Mouse (Mus musculus): ENCODE measurements around the gene Ctcf. TPM values are rescaled to one million over a fixed set of nuclear protein-coding genes. Genes with fewer than 3 reads are reported as not detected.
A peak's percentile ranks its signal among the peaks of the same experiment; 100 is the strongest.

Gene Ctcf
- total RNA-seq, 2 experiments from 2014 or later, result 43.8 to 44.6 TPM

DNA sequence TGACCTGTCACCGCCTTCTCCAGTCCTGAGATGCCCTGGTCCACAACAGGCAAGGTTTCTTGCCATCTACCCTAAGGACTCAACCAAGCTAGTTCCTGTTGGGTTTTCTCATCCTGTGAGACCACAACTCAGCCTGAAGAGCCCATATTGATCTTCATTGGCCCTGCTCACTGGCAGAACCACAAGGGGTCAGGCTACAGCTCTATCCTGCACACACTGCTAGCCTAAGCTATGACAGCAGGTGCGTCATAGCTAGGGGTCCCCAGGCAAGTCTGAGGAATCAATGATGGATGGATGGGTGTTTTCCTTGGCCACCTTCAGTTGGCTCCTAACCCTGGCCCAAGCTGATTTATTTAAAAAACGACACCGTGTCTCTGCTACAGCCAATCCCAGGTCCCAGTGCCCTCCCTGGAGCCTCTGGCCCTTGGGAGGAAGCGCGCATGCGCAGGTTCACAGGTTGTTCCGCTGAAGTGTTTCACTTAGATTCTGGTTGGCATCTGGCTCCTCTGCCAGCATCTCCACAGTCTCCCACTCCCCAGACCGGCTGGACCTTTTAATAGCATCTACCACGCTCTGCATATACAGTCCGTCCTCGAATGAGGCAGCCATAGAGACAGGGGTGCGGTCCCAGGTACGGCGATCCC, 80.1 kb downstream of the Ctcf start:
- DNase-seq, result no peak
- intact Hi-C loops (cut with DNase I), result no loop called here

DNA sequence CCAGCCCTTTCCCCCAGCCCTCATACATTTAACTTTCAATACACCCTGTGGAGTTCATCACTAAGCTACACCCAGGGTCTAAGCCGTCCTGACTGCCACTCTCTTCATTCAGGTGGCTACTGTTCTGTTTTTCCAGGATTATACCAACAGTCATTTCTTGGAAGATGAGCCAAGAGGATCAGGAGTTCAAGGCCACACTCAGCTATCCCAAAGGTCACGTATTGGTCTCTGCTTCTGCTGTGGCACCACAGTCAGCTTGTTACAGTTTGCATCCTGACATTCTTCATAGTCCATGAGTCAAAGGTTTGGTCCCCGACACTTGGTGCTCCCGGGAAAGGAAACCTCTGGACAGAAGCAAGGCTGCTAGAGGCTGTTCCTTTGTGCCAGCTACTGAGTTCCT, 83.3 kb downstream of the Ctcf start:
- intact Hi-C loops (cut with DNase I), result no loop called here

DNA sequence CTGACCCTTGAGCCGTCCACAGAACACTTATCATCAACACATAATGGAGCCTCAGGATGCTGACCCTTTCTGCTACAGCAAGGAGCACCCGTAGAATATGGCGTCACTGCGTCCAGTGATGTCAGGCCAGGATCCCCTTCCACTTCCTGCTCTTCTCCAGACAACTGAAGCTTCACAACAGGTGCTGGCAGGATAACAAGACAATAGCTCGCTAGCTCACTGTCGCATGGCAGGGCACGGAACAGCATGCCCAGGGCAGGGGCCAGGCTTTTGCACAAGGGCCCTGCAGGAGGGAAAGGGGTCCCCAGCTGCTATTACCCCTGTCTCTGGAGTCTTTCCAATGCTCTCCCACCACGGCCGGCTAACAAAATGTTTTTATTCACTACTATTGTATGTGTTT, 86.5 kb downstream of the Ctcf start:
- intact Hi-C loops (cut with DNase I), result no loop called here

More for the DNA sequence above, 83.3 kb downstream of the Ctcf start:
- DNase-seq, result no peak

DNA sequence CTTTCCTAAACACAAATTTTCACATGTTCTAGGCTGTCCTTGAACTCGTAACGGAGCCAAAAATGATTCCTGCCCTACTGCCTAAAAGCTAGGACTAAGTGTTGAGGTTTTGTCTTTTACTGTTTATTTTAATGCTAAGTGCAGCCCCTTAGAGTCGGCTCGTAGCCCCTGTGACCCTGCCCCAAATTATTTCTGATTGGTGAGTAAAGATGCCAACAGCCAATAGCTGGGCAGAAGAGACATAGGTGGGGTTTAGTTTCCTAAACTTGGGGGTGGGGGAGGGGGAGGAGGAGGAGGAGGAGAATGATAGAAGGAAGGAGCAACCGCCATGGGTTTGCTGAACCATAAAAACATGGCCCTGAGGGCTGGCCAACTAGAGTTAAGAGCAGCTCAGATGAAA, 89.4 kb downstream of the Ctcf start:
- DNase-seq, result no peak
- intact Hi-C loops (cut with DNase I), result no loop called here

More for the DNA sequence above, 86.5 kb downstream of the Ctcf start:
- DNase-seq, result no peak

DNA sequence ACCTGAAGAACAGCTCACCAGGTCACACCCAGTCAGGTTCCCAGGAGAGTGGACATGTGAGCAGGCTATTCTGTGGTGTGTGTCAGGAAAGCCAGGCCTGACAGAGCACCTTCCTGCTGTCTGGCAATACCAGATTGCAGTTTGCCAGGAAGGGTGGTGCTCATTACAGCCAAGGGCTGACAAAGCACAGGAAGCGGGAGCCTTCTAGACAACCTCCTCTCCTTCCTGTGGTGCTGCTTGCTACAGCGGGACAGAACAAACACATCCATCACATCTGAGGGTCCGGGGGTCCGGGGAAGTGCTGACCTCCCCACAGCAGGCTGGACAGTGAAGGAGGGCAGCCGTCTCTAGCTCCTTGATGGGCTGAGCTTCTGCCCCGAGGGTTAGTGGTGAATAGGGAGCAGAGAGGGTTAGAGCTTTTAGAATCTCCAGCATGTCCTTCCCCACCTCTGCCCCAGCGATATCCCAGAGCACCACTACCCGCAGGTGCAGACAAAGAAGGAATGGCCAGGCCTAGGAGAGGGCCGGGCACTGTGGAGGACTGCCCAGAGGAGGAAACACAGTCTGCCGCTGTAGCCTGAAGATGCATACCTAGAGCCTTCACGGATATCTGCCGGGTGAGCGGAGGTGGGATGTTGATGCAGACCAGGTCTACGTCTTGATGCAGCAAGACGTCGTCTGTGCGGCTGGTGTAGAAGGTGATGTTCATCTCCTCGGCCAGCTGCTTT, 91.2 kb downstream of the Ctcf start:
- intact Hi-C loops (cut with DNase I), result no loop called here
- DNase-seq, result peak; percentile 51 to 53

DNA sequence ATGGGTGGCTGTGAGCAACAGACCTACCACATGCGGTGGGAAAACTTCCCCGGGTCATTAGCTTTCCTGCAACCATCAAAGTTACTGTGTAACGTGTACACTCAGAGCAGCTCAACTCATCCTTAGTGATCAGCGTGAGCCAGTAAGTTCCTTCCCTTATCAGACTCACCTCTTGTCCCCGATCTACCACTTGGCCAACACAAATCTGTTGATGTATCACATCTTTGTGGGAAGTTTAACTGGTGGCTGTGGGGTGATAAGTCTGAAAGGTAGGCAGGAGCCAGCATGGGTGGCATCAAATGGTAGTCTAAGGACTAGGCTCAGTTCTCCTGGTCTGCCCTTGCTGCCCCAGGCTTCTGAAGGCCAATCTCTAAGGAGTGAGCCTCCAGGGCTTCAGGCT, 95.8 kb downstream of the Ctcf start:
- no peak for DNase-seq
- intact Hi-C loops (cut with DNase I), result no loop called here

Small RNA genes within 50 kb of the gene (microRNA-seq; reads per million reads assigned to microRNA genes)
- 0.27 to 1.4 reads per million in 2 experiments for gene Mir1966

Other genes starting within 250 kb of the Ctcf start
- gene Kctd19, start 223.1 kb upstream of the Ctcf start, total RNA-seq (2021), result not detected
- gene Lrrc36, start 223.0 kb upstream of the Ctcf start, total RNA-seq (2021), result under 1 TPM; 0.68 to 0.86 TPM
- 10 to 100 TPM; 47.7 to 50.1 TPM for gene Tppp3, start 165.0 kb upstream of the Ctcf start, total RNA-seq (2021)
- gene Zdhhc1, start 139.7 kb upstream of the Ctcf start, total RNA-seq (2021), result 10 to 100 TPM; 14.9 to 16.3 TPM
- gene Hsd11b2, start 117.8 kb upstream of the Ctcf start, total RNA-seq (2021), result 1 to 10 TPM in 1 of 2 experiments, under 1 TPM in 1; 0.53 to 1.0 TPM
- 10 to 100 TPM; 57.2 to 57.8 TPM for gene Atp6v0d1, start 70.5 kb upstream of the Ctcf start, total RNA-seq (2021)
- 10 to 100 TPM; 46.0 to 49.0 TPM for gene Ripor1, start 31.3 kb upstream of the Ctcf start, total RNA-seq (2021)
- gene Agrp, start 825 bp downstream of the Ctcf start, total RNA-seq (2021), result not detected
- 1 to 10 TPM in 1 of 2 experiments, under 1 TPM in 1; 0.69 to 5.7 TPM for gene Carmil2, start 49.7 kb downstream of the Ctcf start, total RNA-seq (2021)
- 10 to 100 TPM; 13.8 to 16.9 TPM for gene Acd, start 64.5 kb downstream of the Ctcf start, total RNA-seq (2021)
- 1 to 10 TPM; 7.8 to 9.1 TPM for gene Pard6a, start 64.6 kb downstream of the Ctcf start, total RNA-seq (2021)
- gene 4933405L10Rik, start 71.1 kb downstream of the Ctcf start, total RNA-seq (2021), result not detected
- gene Enkd1, start 71.6 kb downstream of the Ctcf start, total RNA-seq (2021), result 1 to 10 TPM; 2.4 to 2.5 TPM
- gene Gfod2, start 122.1 kb downstream of the Ctcf start, total RNA-seq (2021), result 1 to 10 TPM; 3.6 to 3.7 TPM
- 10 to 100 TPM; 23.1 to 24.7 TPM for gene Ranbp10, start 190.8 kb downstream of the Ctcf start, total RNA-seq (2021)
- gene Tsnaxip1, start 191.2 kb downstream of the Ctcf start, total RNA-seq (2021), result under 1 TPM in 1 of 2 experiments, not detected in 1; 0.38 TPM
- gene Cenpt, start 216.7 kb downstream of the Ctcf start, total RNA-seq (2021), result 1 to 10 TPM; 3.2 to 4.2 TPM
- gene Thap11, start 218.6 kb downstream of the Ctcf start, total RNA-seq (2021), result 10 to 100 TPM; 27.5 to 29.1 TPM
- gene Nutf2, start 224.0 kb downstream of the Ctcf start, total RNA-seq (2021), result 10 to 100 TPM; 27.2 to 34.3 TPM
- gene Edc4, start 244.3 kb downstream of the Ctcf start, total RNA-seq (2021), result 10 to 100 TPM; 26.8 to 28.4 TPM